Mouse (Mus musculus): ENCODE measurements around the gene Jade2.

- TF ChIP-seq POLR2A (IDR thresholded peaks at IDR 0.05; ENCODE audit: extremely low read depth, insufficient read depth, low read length) = no peak
- TF ChIP-seq CTCF (IDR thresholded peaks at IDR 0.05; ENCODE audit: low read depth, low read length) = no peak
These were observed 41.0 kb upstream of the Jade2 start for GRCm38 (mm10) chr11:51898326-51899080.
